Mouse (Mus musculus) bone marrow macrophage, adult 2 months (primary cell): ENCODE measurements at regions not wholly inside any gene's neighbourhood (a gene's known extent, or its start where the extent isn't known, plus 50 kb on each side); places are given as distances from the start of the nearest gene placed in this dataset.

Source experiments
- H3K27ac ChIP-seq: 2 replicates; pipeline ENCODE4 v1.5.1; 2012; ENCODE audit warnings: low read depth, low read length; ENCODE audit not compliant: insufficient read depth
- H3K4me1 ChIP-seq: 2 replicates; pipeline ENCODE4 v1.6.1; 2012; ENCODE audit warnings: low read length; ENCODE audit not compliant: control insufficient read depth, insufficient read depth
- H3K4me3 ChIP-seq: 2 replicates; pipeline ENCODE4 v1.5.1; 2012; ENCODE audit warnings: mild to moderate bottlenecking, low read length, moderate library complexity; ENCODE audit not compliant: insufficient read depth
- CTCF ChIP-seq: IDR thresholded peaks from 2 replicates; pipeline ENCODE4 v1.5.1; 2012; ENCODE audit warnings: low read depth, mild to moderate bottlenecking, low read length, moderate library complexity
- POLR2A ChIP-seq: IDR thresholded peaks from 2 replicates; pipeline ENCODE4 v1.6.1; 2012; ENCODE audit warnings: mild to moderate bottlenecking, low read depth, low read length, borderline replicate concordance

DNA sequence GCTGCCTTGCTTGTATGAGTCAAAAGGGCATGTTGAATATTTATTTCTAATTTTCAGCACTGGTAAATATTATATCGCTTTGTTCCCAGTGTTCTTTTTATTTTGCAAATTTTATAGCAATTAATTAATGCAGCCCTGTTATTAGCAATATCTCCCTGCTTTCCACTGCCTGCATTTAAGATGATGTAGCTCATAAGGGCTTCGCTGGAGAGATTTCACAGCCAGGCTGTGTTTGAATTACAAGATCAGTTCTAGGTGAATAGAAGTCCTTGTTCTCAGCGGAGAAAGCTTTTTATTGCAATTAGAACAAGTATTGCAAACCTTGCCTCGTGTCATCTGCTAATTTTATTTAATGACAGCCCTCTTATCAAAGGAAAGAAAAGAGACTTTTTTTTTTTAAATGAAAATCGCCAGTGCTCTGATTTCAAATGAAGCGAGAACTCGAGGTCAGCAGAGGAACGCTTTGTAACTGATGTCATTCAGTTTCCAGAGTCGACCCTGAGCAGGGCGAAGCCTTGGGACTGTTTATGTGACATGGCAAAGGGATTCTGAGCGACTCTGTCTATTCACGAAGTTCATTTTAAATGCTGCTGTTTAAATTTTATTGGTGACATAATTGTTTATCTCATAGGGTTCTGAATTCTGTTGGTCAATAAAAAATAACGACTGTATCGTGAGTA lies 378.7 kb upstream of the Mki67 start:
- no peak for TF ChIP-seq CTCF
- TF ChIP-seq POLR2A = no peak
- H3K4me3 ChIP-seq = no peak overlapping the region
- H3K4me1 ChIP-seq = no peaks in the 10 kb centered on the region
- no peak overlapping the region for H3K27ac ChIP-seq

DNA sequence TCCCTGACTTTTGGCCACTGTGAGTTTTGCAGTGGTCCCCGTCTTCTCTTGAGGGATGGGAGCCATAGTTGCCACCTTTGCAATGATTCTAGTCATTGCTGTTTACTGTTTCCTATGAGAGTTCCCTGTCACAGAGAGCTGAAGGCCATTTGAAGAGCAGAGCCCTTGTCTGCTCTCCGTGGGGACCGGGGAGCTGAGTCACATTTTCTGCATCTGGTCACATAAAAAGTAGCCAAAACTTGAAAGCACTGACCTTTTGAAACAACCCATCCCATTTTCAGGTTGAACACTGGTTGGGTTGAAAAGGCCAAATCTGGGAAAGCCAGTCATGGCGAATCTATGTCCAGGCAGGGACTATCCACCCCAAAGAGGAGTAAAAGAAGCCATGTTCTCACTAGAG lies 387.9 kb upstream of the Mki67 start:
- H3K4me3 ChIP-seq = no peak overlapping the region
- TF ChIP-seq POLR2A = no peak
- no peak for TF ChIP-seq CTCF
- no peaks in the 10 kb centered on the region for H3K4me1 ChIP-seq
- no peak overlapping the region for H3K27ac ChIP-seq

DNA sequence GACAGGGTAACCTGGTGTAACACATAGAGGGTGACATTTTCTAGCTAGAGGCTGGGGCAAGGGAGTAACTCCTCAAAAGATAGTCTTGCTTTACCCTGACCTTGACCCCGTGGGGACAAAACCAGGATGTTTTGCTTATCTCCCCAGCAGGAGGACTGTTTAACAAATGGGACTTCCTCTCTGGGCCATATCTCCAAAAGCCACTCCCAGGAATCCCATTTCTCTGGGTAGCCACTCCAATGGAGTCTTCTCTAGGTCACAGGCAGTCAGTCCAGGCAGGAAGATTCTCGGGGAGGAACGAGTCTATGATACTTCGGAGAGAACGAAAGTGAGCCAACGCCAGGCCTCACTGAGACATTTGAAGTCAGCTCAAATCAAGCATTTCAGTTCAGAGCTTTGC lies 396.0 kb upstream of the Mki67 start:
- no peak for TF ChIP-seq POLR2A
- no peak for TF ChIP-seq CTCF
- H3K4me1 ChIP-seq = no peaks in the 10 kb centered on the region
- no peak overlapping the region for H3K4me3 ChIP-seq
- H3K27ac ChIP-seq = no peak overlapping the region

DNA sequence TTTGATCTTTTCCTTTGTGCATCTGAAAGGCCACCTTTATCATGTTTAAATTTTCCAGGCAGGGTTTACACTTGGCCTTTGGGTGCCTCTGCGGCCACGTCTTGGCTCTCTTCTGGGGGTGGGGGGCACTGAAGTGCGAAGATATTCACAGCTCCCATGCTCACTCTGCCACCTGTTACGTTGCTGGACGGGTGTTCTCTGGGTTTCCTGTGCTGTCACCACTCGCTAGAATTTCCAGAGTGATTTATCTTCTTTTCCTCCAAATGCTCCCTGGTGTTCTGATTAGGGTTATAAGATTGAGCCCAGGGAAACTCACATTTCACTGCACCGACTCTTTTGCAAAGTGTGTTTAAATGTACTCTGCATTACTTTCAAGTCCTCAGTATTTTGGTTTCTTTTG lies 404.8 kb upstream of the Mki67 start:
- H3K4me3 ChIP-seq = no peak overlapping the region
- no peak for TF ChIP-seq POLR2A
- no peak for TF ChIP-seq CTCF
- no peak overlapping the region for H3K27ac ChIP-seq

DNA sequence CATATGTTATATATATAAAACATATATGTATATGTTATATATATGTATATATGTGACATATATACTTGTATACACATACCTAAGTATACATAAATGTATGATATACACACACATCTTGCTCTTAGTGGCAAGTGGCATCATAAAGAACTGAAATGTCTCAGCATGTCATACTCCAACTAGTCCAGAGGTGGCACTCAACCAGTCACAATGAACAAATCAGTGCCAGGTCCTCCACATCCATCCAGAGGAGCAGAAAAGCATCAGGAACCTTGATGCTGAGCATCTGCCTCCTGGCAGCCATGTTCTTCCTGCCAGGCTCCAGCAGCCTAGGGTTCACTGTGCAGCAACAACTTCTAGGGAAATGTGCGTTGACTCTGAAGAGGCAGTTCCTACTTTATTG lies 405.2 kb upstream of the Mki67 start:
- Histone ChIP-seq H3K4me3 (no peak overlapping the region), H3K4me1 (no peaks in the 10 kb centered on the region), H3K27ac (no peak overlapping the region)
- TF ChIP-seq CTCF = no peak
- no peak for TF ChIP-seq POLR2A

More for the DNA sequence above, 404.8 kb upstream of the Mki67 start:
- H3K4me1 ChIP-seq = no peaks in the 10 kb centered on the region

DNA sequence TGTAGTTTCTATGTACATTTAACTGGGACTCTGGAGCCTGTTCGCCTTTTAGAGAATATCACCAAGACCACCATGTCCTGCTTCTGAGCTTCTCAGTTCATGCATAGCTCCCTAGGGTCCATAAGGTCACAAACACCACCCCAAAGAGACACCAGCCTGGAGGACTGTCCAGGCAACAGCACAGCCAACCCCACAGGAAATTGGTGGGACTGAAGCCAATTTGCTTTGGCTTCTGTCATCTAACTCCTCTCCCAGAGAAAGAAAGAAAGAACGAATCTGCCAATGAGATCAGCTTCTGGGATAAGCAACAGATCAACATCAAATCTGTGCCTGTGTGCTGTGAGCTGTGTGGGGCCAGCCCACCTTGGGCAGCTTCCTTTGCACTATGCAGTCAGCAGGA lies 408.6 kb upstream of the Mki67 start:
- H3K4me3 ChIP-seq = no peak overlapping the region
- TF ChIP-seq CTCF (no peak), POLR2A (no peak)

DNA sequence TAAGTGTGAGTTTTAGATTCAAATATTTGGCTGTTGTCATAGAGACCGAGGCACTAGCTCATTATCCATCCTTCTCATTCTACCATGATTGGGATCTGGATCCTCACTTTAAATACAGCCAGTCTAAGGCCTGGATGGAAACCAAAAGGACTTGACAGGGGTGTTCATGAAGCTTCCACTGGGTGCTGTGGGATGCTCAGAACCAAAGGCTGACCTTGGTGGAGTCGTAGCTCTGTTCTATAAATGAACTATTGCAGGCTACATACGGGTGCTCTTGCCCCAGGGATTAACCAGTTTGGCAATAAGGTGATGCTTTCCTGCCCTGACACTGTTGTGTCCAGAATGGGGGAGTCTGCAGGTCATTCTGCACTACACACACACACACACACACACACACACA lies 410.2 kb upstream of the Mki67 start:
- TF ChIP-seq CTCF (no peak), POLR2A (no peak)
- H3K27ac ChIP-seq = no peak overlapping the region
- H3K4me1 ChIP-seq = no peaks in the 10 kb centered on the region
- no peak overlapping the region for H3K4me3 ChIP-seq

More for the DNA sequence above, 408.6 kb upstream of the Mki67 start:
- no peaks in the 10 kb centered on the region for H3K4me1 ChIP-seq
- H3K27ac ChIP-seq = no peak overlapping the region

DNA sequence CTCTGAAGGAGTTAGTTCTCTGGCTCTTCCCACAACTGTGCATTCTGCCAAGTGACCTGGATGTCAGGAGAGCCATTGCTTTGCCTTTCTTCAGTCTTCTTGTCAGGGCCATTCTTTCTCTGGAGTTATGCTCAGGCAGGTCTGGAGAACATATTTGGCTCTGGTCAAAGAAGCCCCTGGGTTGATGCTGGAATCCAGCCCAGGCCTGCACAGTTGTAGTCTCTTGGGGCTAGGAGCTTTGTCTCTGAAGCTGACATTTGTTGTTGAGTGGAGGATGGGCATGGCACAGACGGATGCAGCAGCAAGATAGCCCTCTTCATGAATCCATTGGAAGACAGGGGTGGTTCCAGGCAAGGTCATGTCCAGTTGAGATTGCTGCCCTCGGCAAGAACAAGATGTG lies 411.4 kb upstream of the Mki67 start:
- TF ChIP-seq POLR2A = no peak
- Histone ChIP-seq H3K4me3 (no peak overlapping the region), H3K27ac (no peak overlapping the region)

DNA sequence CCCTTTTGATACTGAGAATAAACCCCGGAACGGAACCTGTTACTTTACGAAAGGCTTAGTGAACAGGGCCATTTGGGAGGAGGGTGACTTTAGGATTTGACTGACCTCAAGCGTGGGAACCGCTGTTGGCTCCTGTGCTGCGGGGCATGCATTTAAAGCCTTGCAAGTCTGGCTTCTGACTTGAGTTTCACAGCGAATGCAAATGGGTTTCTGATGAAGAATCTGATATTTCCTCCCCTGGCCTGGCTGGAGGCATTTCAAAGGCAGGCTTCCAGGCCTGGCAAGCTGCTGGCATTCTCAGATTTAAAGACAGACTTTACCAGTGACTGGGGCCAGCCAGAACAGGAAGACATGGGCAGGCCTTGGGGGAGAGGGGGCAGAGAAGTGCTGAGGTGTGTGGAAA lies 413.6 kb upstream of the Mki67 start:
- no peak for TF ChIP-seq POLR2A
- no peak for TF ChIP-seq CTCF
- no peak overlapping the region for H3K27ac ChIP-seq
- H3K4me3 ChIP-seq = no peak overlapping the region
- H3K4me1 ChIP-seq = no peaks in the 10 kb centered on the region

More for the DNA sequence above, 411.4 kb upstream of the Mki67 start:
- H3K4me1 ChIP-seq = no peaks in the 10 kb centered on the region

DNA sequence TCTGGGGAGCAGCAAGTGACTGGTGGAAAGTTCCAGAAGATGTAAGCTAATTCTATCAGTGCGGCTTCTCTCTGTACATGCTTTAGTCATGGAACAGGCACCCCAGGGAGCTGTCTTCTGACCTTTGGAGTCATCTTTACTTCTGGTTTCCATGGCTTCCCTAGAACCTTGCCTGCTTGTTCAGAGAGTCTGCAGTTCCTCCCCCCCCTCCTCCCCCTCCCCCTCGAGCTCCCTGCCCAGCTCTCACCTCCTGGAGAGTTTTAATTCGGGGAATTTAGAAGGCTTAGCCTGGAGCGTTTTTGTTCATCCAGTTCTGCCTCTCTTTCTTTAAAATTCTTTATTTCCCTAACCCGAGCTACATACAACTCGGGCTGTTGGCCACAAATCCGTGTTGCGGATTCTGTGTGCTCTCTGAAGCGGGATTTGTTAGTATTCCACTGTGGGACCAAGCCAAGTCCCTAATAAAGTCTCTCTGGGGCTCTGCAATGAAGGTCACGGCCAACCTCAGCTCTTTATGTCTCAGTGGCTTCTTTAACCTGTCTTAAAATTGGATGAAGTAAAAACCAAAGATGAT lies 414.6 kb upstream of the Mki67 start:
- no peak overlapping the region for H3K27ac ChIP-seq
- no peak for TF ChIP-seq POLR2A
- TF ChIP-seq CTCF = no peak
- no peaks in the 10 kb centered on the region for H3K4me1 ChIP-seq
- H3K4me3 ChIP-seq = no peak overlapping the region

DNA sequence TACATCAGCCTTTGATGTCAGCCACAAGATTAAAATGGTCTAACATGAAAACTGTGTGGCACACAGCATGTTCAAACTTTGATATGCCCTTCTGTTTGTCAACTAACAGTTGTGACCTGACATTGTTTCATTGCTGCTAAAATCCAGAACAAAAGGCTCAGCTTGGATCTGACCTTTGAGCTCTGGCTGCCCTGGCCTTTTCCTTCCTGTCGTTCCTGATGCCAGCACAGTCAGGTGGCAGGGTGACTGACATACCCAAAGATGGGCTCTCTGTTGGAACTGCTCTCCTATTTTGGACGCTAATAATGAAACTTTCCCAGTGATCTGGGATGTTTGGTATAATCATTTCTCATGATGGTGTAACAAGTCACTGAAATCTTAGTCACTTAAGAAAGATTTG lies 416.8 kb upstream of the Mki67 start:
- Histone ChIP-seq H3K27ac (no peak overlapping the region), H3K4me1 (no peaks in the 10 kb centered on the region), H3K4me3 (no peak overlapping the region)
- no peak for TF ChIP-seq POLR2A
- no peak for TF ChIP-seq CTCF
